Mouse (Mus musculus) E14TG2a.4 (cell line): ENCODE measurements around the gene Tmem189.

Experiments
- CTCF ChIP-seq: conservative IDR thresholded peaks from 2 replicates; pipeline ENCODE4 v1.5.1; 2014; ENCODE audit warnings: low read length
- NANOG ChIP-seq: IDR thresholded peaks from 2 replicates; pipeline ENCODE4 v1.6.1; 2014; ENCODE audit warnings: borderline replicate concordance, low read length, mixed read lengths
- POU5F1 ChIP-seq: IDR thresholded peaks from 2 replicates; pipeline ENCODE4 v1.6.1; 2014; ENCODE audit warnings: low read length, borderline replicate concordance

- no peak for TF ChIP-seq CTCF
- no peak for TF ChIP-seq NANOG
- TF ChIP-seq POU5F1: no peak
Observed at GRCm38 (mm10) chr2:167690962-167691311, 1.3 kb upstream of the Tmem189 start.
